Mouse (Mus musculus): ENCODE measurements around the gene Susd1.

Gene Susd1

DNA sequence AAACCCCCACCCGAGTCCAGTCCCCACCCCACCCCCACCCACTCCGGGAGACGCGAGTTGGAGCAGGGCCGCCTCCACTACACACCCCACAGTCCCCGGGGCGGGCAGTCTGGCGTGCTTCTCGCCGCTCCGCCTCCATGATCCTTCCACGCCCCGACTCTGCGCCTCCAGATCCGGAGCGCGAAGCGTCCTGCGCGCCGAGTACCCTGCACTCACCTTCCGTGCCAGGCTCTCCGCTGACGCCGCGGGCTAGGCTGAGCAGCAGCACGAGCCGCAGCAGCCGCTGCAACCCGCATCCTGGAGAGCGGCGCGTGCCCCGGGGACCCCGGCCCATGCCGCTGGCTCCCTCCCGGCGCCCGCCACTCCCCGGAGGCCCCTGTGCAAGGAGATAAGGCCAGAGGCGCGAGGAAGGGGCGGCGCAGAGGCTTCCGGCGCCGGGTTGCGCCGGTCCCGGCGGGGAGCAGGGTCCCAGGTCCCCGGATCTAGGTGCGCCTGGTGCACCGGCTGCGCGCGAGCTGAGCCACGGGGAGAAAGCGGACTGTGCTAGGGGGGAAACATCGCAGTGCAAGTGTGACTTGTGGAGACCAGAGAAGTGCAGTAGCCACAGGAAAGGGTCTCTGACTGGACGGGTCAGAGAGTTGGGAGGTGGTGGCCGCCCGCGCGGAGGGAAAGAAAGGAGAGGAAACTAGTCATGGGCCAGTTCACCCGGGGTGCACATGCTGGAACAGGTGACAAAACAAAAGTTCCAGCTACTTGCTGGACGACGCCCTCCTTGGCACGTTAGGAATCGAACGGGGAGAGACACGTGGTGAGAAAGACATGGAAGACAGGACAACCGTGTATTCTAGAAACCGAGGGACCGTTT lies at the start of gene Susd1:
Gene Susd1, minus strand, starts transcription at position 644 of the 865 bp plus-strand sequence.
- in situ Hi-C loops (cut with MseI, MboI) = no loop called here

DNA sequence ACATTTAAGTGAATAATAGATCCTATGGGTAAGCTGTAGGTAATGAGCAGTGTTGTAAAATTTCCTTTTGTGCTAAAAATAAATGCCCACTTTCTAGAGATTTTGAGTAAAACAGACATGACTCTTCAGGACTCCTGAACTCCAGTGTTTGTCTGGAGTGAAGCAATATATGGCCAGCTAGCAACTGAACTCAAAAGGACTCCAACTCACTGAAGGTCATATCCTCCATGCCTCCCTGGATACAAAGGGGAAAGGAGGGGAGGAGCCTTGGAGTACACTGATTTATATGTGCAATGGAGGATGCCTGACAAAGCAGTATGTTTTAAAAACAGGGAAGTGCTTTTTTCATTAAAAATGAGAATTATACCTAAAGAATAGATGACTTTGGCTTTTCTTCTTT lies 32.9 kb upstream of the Susd1 start:
- in situ Hi-C loops (cut with MseI, MboI) = no loop called here

DNA sequence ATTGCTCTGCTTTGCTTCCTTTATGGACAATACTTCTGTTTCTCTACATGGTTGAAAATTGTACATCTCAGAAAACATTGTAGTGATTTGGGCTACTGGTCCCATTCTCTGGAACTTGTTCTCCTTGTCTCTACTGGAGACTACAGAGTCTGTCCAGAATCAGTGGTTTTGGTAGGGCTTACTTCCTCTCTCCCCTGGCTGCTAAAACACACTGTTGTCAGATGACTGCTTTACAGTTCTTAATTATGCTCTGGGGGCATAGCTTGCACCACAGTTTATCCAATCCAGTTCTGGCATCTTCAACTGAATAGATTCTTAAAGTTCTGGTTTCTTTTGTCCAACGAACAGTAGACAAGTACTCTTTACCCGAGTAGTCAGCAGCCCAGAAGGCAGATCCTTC lies 27.0 kb upstream of the Susd1 start:
- in situ Hi-C loops (cut with MseI, MboI) = no loop called here

DNA sequence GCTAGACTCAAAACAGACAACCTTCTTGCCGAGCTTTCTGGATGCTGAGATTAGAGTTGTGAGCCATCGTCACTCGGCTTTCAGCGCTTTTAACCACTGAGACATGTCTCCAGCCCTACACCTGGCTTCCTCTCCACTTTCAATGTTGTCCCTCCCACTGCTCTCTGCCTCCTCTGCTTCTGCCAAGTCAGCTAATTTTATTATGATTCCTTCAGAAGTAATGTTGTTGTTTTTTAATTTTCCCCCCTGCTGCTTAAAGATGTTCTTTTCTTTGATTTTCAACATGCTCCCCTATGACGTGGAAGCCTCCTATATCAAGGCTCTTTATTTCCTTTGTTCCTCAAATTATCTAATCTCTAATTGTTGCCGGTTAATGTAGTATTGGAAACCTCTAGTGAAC lies 26.2 kb upstream of the Susd1 start:
- in situ Hi-C loops (cut with MseI, MboI) = no loop called here

DNA sequence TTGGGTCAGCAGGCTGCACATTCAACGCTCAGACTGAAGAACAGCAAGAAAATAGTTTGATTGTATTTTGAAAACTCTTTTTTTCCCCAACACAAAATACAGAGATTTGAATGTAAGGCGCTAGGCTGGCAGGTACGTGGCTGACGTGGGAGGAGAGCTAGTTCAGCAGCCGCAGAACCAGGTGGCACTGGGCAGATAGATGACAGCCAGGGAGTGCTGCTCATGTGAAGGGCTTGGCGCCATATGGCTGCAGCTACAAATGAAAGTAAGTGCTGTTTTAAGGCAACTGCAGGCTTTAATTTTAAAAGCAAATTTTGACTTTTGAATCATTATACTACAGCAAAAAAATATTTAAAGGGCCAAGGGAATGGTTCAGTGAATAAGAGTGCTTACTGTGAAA lies 24.1 kb upstream of the Susd1 start:
- in situ Hi-C loops (cut with MseI, MboI) = no loop called here

DNA sequence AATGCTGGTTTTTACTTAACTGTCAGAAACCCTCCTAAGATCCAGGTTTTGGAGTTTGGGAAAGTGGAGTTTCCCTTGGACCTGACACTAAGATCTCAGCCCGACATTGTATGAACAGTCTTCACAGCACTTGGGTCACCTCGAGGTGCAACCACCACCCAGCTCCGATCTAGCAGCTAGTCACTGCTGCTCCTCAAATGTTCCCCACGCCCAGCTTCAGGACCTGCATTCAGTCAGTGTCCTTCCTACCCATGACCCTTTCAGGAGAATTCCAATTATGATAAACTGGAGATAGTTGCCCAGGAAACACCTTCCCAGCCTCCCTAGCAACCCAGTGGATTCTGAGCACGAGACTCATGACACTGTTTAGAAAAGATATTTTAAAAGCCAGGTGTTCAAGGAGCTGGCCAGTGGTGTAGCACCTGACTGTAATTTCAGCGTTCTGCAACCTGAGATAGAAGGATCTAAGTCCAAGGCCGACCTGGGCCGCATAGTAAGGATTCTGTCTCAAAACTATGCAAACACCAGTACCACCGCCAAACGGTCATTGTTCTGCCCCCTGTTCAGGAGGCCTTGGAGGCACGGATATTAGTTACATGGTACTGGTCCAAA lies 22.8 kb upstream of the Susd1 start:
- in situ Hi-C loops (cut with MseI, MboI) = no loop called here

DNA sequence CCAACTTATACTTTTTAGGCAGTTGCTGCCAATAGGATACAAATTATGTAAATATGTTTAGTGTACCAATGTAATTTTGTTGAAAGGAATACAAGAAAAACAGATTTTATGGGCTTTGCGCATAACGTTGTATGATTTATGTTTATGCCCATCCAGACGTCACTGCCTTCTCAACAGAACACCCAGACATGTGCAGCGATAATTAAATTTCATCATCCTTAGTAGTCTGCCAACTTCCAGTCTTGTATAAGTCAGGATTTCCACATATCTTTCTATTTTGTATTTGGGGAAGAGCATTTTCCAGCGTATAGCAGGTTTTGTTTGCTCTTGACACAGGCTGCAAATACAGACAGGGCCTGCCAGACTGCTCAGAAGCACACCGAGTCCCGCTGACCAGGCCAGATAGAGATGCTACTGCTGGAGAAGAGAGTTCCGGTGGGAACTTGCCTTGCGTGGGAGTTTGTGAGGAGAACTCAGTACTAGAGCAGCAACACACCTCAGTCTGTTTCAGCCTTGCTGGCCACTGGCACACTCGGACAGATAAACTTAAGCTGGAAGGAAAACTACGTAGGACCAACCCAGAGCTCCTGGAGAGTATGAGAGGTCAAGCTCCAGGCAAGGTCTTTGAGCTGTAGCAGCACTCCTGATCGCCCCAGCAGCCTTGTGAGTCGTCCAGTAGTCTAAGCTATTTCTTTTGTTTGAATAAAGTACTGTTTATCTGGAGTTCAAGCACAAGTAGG lies 21.0 kb upstream of the Susd1 start:
- in situ Hi-C loops (cut with MseI, MboI) = no loop called here

DNA sequence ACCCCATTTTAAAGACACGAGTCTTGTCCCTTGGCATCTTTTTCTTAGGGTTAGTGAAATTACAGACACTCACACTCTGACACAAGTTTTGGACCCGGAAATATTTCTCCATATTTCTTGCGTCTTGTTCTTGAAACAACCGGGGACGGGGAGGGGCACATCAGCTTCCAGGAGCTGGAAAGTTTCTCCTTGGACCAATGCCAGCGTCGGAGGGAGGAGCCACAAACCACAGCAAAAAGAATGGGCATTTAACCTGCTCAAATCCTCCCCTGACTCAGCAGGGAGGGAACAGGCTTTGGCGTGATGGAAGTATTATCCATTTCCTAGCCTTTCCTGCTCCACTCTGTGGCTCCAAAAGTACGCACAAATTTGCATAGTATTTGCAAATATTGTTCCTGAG lies 19.5 kb upstream of the Susd1 start:
- in situ Hi-C loops (cut with MseI, MboI) = no loop called here

DNA sequence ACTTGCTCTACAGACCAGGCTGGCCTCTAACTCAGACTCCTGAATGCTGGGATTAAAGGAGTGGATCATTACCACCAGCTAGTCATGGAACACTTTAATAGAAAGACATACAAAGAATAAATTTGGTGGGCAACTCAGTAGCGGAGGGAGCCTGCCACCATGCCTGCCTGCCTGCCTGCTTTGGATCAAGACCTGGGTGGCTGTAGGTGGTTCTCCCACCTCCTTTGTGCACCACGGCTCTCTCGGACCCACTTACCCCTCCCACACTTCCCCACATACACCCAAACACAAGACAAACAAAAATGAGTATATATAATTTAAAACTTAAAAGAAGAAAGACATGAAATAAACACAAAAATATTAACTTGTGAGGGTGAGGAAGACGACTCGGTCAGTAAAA lies 18.7 kb upstream of the Susd1 start:
- in situ Hi-C loops (cut with MseI, MboI) = no loop called here

DNA sequence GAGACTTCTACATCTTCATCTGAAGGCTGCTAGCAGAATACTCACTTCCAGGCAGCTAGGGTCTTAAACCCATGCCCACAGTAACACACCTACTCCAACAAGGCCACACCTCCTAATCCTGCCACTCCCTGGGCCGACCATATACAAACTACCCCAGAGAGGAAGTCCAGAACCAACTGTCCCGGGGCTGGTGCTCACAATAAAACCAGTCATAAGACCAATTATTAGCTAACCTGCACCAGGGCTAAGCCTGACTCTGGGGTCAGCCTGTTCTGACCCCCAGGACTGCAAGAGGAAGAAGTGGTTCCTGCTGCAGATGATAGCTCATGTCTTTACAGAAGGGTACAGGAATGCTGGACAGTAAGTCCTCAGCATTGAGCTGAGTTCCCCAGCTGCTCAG lies 17.0 kb upstream of the Susd1 start:
- in situ Hi-C loops (cut with MseI, MboI) = no loop called here

DNA sequence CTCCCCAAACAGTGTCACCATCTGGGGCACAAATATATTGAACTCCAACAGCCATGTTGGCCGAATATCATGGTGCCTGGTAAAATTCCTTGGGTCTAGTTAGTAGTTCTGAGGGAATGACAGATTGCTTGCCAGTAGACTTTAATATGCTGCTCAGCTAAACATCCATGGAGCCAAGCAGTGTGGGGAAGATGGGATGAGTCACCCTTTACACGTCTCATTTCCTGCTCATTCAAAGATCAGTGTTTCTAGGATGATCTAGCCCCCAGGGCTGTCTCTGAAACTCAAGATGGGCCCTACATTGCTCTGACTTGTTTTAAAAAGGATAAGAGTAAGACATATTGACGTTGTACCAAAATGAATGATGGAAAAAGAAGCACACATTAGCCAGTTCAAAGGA lies 15.6 kb upstream of the Susd1 start:
- in situ Hi-C loops (cut with MseI, MboI) = no loop called here

DNA sequence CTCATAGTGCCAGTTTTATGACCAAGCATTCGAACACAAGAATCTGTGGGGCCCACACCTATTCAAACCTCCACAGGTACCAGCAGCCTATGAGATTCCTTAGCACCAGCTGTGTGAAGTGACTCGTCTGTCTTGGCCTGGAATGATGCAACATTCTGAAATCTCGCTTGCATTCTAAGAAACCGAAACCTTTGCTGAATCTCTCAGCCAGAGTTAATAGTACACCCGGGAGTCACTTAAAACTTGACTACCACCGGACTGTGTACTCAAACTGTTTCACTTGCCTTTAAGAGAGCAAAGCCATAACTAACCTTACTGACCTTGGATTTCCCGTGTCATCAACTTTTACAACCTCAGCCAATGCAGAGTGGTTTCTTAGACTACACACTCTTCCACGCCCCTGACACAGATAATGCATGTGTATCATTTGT lies 14.1 kb upstream of the Susd1 start:
- in situ Hi-C loops (cut with MseI, MboI) = no loop called here

DNA sequence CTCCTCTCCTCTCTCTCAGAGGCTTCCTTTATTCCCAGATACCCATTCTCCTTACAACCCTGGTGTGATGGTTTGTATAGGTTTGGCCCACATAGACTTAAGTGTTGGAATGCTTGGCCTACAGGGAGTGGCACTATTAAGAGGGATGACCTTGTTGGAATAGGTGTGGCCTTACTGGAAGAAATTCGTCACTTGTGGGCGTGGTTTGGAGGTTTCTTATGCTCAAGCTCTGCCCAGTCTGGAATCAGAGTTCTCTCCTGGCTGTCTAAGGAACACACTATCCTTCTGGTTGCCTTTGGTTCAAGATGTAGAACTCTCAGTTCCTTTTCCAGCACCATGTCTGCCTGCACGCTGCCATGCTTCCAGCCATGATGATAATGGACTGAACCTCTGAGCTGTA lies 12.5 kb upstream of the Susd1 start:
- in situ Hi-C loops (cut with MseI, MboI) = no loop called here

DNA sequence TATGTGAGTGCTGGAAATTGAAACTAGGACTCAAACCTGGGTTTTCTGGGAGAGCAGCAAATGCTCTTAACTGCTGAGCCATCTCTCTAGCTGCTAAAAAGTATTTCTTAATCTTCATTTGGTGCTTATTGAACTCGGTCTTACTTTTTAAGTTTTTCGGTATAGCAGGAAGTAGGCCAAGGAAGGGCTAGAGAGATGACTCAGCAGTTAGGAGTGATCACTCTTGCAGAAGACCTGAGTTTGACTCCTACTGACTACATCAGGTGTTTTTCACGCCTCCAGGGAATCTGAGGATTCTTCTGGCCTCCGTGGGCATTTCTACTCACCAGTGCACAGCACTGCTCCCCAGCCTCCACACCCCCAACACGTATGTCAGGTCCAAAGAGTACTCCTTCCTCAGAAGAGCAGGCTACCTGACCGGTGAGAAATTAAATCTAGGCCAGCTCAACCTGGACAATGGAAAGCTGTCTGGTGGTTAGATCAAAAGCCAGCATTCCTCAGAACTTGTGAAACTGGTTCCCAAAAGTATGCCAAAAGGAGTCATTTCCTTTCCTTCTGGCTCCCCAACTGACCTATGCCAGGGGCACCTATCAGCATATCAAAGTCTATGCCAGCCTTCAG lies 11.9 kb upstream of the Susd1 start:
- in situ Hi-C loops (cut with MseI, MboI) = no loop called here

DNA sequence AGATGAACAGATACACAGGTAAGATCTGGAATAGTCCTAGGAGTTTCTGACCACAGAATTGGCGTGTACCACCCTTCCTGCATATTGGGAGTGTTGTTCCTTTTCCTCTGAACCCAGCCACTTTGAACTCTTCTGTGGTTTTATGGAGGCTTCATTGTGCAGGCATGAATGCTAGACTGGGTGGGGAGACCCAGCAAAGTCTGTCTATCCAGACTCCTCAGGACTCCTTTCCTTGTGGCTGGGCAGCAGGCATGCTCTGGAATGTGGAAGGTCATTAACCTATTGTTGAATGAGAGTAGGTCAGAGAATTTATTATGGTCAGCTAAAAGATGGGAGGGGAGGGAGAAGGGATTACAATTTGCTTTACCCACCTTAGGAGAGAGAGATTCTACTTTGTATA lies 8.9 kb upstream of the Susd1 start:
- in situ Hi-C loops (cut with MseI, MboI) = no loop called here

DNA sequence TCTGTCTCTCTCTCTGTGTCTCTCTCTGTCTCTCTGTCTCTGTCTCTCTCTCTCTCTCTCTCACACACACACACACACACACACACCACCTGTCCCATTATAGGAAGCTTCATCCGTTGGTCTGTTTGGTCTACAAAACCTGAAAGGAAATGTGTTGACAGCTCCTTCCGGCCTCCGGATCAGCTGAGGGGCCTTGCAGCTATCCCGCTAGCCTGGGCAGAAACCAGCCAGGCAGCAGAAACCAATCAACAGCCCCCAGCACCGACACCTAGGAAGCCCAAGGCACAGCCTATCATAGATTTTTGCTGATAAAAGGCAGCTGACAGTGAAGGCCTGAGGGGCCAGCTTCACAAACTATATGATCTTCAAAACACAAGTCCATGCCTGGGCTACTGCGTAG lies 7.1 kb upstream of the Susd1 start:
- in situ Hi-C loops (cut with MseI, MboI) = no loop called here

DNA sequence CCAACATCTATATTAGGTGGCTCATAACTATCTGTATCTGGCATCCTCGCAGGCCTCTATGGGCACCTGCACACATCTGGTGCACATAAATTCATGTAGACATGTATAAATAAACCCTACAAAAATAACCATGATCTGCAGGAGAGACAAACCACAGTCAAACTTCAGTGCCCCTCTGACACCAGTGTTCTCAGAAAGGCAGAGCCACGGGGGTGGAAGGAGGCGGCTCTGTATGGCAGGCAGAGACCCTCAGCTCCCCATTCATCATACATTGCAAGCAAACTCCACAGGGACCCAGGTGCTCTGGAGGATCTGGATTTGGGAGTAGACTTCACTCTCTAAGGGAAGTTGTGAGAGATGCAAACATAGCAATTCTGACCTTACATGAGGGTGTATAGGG lies 6.6 kb upstream of the Susd1 start:
- in situ Hi-C loops (cut with MseI, MboI) = no loop called here

DNA sequence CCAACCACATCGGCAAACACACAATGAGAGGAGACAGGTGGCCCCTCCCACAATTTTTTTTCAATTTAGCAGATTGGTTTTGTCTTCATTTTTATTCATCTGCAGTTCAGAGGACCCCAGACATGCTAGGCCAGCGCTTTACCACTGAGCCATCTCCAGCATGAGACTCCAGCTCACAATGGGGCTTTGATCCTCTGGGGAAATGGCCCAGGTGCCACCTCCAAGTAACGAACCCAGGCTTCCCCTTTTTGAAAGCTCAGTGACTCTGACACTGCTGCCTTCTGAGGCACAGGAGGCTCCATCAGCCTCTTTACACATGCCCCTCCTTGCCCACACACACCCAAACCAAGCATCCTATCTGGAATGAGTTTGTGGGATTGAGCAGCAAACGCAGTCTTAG lies 5.7 kb upstream of the Susd1 start:
- in situ Hi-C loops (cut with MseI, MboI) = no loop called here

DNA sequence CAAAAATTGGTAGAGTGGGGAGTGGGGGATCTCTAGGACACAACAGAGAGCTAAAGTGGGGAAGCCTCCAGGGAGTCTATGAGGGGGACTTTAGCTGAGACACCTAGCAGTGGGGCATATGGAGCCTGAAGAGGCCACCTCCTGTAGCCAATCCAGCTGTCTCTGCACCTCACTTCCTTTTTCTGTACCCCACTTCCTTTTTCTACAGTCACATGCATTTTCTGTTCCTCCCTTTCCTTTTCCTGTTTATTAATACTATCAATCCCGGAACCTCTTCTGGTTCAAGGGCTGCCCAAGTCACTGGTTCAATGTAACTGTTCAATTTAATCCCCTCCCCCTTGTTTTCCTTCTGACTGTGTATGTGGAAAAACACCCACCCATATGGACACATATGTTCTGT lies 2.8 kb upstream of the Susd1 start:
- in situ Hi-C loops (cut with MseI, MboI) = no loop called here

DNA sequence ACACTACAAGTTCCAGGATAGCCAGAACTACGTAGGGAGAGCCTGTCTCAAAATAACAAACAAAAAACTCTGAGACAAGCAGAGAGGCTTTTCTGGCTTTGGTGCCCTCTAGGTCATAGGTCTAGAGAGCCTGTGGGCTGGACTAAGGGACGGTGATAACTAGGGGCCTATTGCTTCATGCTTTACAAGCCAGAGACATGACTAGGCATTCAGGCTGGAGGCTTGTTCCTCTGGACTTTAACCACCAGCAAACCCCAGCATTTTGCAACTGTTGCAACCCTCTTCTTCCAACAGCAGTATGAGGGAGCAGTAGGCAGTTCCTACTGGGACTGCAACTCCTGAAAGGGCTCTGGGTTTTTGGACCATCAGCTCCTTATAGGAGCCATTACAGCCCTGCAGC lies 1.5 kb upstream of the Susd1 start:
- in situ Hi-C loops (cut with MseI, MboI) = no loop called here

DNA sequence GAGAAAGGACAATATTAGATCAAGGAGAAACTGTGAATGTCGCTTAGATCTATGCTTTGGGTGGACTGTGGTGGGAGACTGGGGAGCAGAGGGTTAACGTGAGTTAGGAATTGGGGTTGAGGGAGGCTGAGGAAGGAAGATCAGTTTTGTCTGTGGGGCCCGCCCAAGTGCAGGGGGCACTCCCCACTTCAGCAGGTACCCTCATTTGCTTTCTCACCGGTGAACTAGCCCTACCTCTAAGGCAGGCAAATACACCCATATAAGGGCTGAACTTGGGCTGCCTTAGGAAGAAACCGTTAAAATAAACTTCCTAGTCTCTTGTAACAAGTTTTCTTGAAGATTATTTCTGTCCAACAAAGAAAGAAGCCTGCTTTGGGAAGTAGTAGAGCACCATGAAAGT lies 608 bp upstream of the Susd1 start:
- in situ Hi-C loops (cut with MseI, MboI) = no loop called here

DNA sequence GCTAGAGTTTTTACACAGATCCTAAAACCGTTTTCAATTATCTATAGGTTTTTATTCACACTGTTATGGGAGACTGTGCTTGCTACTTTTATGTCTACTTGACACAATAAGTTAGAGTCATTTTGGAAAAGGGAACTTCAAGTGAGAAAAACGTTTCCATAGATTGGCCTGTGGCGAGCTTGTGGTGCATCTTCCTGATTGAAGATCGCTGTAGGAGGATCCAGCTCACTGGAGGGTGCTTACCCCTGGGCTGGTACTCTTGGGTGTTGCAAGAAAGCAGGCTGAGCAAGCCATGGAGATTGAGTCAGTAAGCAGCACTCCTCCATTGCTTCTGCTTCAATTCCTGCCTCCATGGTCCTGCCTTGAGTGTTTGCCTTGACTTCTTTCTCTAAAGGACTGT lies 2.5 kb downstream of the Susd1 start:
- in situ Hi-C loops (cut with MseI, MboI) = no loop called here
